Mouse (Mus musculus): ENCODE measurements at regions not wholly inside any gene's neighbourhood (a gene's known extent, or its start where the extent isn't known, plus 50 kb on each side); places are given as distances from the start of the nearest gene placed in this dataset.

DNA sequence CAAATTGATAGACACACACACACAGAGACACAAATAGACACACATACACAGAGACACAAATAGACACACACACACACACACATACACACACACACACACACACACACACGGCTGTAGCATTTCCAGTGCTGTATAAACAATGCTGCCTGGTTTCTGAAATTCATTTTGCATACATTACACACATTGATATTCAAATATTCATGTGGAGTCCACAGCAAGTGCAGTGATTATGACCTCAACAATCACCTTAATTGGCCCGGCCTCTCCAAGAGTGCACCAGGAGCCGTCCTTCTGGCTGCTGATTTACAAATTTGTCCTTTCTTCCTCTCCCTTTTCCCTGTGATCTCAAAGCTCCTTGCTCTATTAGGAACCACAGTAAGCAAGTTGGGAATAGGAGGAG lies 61.2 kb upstream of the Lhx8 start:
- no peak for DNase-seq (ENCODE audit: low read depth, low spot score)

DNA sequence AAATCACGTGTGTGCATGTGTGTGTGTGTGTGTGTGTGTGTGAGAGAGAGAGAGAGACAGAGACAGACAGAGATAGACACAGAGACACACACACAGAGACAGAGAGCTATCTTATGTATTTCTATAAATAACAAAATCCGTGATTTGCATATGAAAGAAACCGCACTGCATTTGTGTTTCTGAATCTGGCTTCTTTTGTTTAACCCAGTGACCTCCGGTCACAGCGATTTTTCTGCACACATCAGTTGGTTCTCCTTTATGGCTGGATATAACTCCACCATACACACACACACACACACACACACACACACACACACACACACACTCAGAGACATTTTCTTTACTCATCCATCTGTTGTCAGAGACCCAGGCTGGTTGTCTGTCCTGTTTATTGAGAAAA lies 58.2 kb upstream of the Lhx8 start:
- no peak for DNase-seq (ENCODE audit: low read depth, low spot score)

DNA sequence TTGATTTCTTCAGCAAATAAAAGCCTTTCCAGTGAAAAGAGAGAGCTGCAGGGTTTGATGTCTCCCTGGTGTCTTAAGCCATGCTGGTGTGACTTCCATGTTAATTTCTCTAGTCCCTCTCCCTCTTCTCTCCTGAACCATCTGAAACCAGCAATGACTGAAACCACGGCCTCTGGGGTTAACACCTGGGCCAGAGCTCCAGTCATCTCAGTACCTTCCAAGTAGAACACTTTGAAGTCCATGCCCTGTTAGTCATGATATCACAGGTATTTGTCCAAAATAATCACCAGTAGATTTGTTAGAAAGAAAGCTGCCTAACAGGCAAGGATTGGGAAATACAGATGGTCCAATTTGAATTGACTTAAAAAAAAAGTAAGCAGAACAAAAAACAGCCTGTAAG lies 56.8 kb upstream of the Lhx8 start:
- DNase-seq (ENCODE audit: low read depth, low spot score), result no peak

DNA sequence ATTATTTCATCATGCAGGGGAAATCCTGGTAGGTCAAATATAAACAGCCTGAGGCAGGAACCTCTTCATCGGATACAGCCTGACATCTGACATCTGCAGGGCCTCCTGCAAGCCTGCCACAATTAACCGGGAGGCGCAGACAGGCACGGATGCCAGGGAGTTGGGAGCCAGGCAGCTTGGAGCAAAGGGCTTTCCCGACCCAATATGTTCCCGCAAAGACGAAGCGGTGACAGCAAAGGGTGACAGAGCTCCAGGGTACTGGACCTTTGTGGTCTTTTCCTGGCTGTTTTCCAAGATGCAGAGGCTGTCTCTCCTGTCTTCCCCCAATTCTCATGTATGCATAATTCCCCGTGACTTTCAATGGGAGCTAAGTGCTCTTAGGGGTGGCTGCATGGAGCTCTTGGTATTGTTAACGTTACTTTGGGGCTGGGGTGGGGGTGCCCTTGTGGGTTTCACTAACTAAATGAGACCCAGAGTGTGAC lies 55.4 kb upstream of the Lhx8 start:
- no peak for DNase-seq (ENCODE audit: low read depth, low spot score)

DNA sequence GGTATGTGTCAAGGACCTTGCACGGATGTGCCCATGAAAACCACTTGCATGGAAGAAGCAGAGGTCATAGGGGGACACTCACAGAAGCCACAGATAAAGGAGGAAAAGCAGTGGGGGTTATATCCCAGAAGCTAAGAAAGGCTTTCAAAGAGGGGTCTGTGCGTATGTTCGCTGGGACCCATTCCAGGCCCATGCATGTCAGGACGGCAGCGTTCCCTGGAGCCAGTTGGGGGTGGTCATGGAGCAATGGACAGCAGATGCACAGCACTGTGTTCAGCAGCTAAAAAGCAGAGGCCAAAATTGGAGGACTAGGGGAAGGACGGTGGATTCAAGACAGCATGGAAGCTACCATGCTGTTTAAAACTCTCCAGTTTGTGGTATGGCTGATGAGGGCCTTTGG lies 52.4 kb upstream of the Lhx8 start:
- no peak for DNase-seq (ENCODE audit: low read depth, low spot score)

DNA sequence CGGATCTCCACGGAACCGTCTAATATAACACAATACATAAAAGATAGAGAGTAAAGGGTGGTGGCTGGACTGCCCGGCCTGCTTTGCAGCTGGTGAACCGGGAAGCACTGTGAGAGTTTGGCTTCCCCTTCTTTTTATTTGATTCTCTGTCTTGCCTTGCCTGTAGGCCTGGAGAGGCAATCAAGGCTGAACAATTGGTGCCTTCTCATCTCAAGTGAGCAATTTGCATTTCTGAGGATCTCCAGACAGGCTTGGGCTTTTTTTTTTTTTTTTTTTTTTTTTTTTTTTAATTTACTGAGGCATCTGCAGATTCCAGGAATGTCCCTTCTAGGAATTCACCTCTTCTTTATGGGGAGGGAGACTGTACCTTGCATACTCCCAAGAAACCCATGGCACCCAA lies 51.1 kb upstream of the Lhx8 start:
- peak; percentile 92 for DNase-seq (ENCODE audit: low read depth, low spot score)

Measured in ES-CJ7 (cell line).